Mouse (Mus musculus) MEL (cell line): ENCODE data around the gene Rpl19. TPM values are rescaled to one million over a fixed set of nuclear protein-coding genes. Genes with fewer than 3 reads are reported as not detected.

Experiments used
- DNase-seq: peaks from one replicate; pipeline ENCODE4 v3.0.0; 2011; ENCODE audit warnings: low read depth, low spot score
- H3K27ac ChIP-seq: 2 replicates; pipeline ENCODE4 v1.5.1; 2012; ENCODE audit warnings: low read depth, mild to moderate bottlenecking, control low read depth, low read length, moderate library complexity; ENCODE audit not compliant: control insufficient read depth
- H3K27me3 ChIP-seq, 2 experiments: fragments of 150-350 bp in 1 of 2; sonication (generic) in 1 of 2; 2 replicates each; pipeline ENCODE4 v1.6.1; 2012; ENCODE audit warnings: low read length in 2 of 2, mild to moderate bottlenecking in 2 of 2, improper control_type of control experiment in 1 of 2, moderate library complexity in 1 of 2; ENCODE audit not compliant: insufficient read depth in 2 of 2, control insufficient read depth in 1 of 2
- H3K36me3 ChIP-seq, 2 experiments: 2 replicates each; pipeline ENCODE4 v1.6.1; 2012 to 2014; ENCODE audit warnings: low read length in 2 of 2, improper control_type of control experiment in 1 of 2, inconsistent platforms in 1 of 2, mild to moderate bottlenecking in 1 of 2; ENCODE audit not compliant: insufficient read depth in 2 of 2, control insufficient read depth in 1 of 2
- H3K4me1 ChIP-seq, 2 experiments: fragments of 150-350 bp in 1 of 2; sonication (generic) in 1 of 2; 2 replicates each; pipeline ENCODE4 v1.6.1; 2012; ENCODE audit warnings: low read length in 2 of 2, improper control_type of control experiment in 1 of 2, mild to moderate bottlenecking in 1 of 2; ENCODE audit not compliant: insufficient read depth in 2 of 2, control insufficient read depth in 1 of 2
- H3K4me3 ChIP-seq, 2 experiments: fragments of 150-350 bp in 1 of 2; sonication (generic) in 1 of 2; 2 replicates each; pipeline ENCODE4 v1.5.1; 2012; ENCODE audit warnings: low read depth in 2 of 2, low read length in 2 of 2, mild to moderate bottlenecking in 2 of 2, moderate library complexity in 2 of 2, control low read depth in 1 of 2, improper control_type of control experiment in 1 of 2; ENCODE audit not compliant: control insufficient read depth in 1 of 2, insufficient read depth in 1 of 2
- H3K79me2 ChIP-seq: 2 replicates; pipeline ENCODE4 v1.6.1; 2012; ENCODE audit warnings: mild to moderate bottlenecking, low read length, moderate library complexity; ENCODE audit not compliant: control insufficient read depth, poor library complexity, insufficient read depth
- H3K9ac ChIP-seq: 2 replicates; pipeline ENCODE4 v1.6.1; 2012; ENCODE audit warnings: low read depth, mild to moderate bottlenecking, control low read depth, low read length, moderate library complexity; ENCODE audit not compliant: control insufficient read depth, poor library complexity, severe bottlenecking
- H3K9me3 ChIP-seq: fragments of 150-350 bp; sonication (generic); replicated peaks from 2 replicates; pipeline ENCODE4 v1.6.1; 2012; ENCODE audit warnings: mild to moderate bottlenecking, low read length, improper control_type of control experiment, moderate library complexity; ENCODE audit not compliant: insufficient read depth
- CHD1 ChIP-seq: IDR thresholded peaks from 2 replicates; pipeline ENCODE4 v1.6.1; 2012; ENCODE audit warnings: low read depth, mild to moderate bottlenecking, inconsistent platforms, low read length, improper control_type of control experiment
- E2F4 ChIP-seq: IDR thresholded peaks from 2 replicates; pipeline ENCODE4 v1.6.1; 2011; ENCODE audit warnings: low read depth, low read length, improper control_type of control experiment, borderline replicate concordance
- ELF1 ChIP-seq: IDR thresholded peaks from 2 replicates; pipeline ENCODE4 v1.6.1; 2014; ENCODE audit warnings: low read depth, mild to moderate bottlenecking, inconsistent platforms, low read length, improper control_type of control experiment, moderate library complexity
- EP300 ChIP-seq, 2 experiments: IDR thresholded peaks; 2 replicates each; pipeline ENCODE4 v1.6.1; 2011; ENCODE audit warnings: improper control_type of control experiment in 2 of 2, low read length in 2 of 2, low read depth in 1 of 2, mild to moderate bottlenecking in 1 of 2
- ETS1 ChIP-seq: IDR thresholded peaks from 2 replicates; pipeline ENCODE4 v1.6.1; 2012; ENCODE audit warnings: low read depth, mild to moderate bottlenecking, inconsistent platforms, low read length, improper control_type of control experiment, moderate library complexity
- GATA1 ChIP-seq: IDR thresholded peaks from 2 replicates; pipeline ENCODE4 v1.6.1; 2011; ENCODE audit warnings: low read depth, low read length, improper control_type of control experiment
- KAT2A ChIP-seq: conservative IDR thresholded peaks from 2 replicates; pipeline ENCODE4 v1.6.1; 2012; ENCODE audit warnings: low read depth, low read length, improper control_type of control experiment, inconsistent platforms
- MAFK ChIP-seq: IDR thresholded peaks from 2 replicates; pipeline ENCODE4 v1.6.1; 2011; ENCODE audit warnings: low read depth, mild to moderate bottlenecking, low read length, improper control_type of control experiment, borderline replicate concordance
- MAX ChIP-seq: IDR thresholded peaks from 2 replicates; pipeline ENCODE4 v1.6.1; 2011; ENCODE audit warnings: low read length, improper control_type of control experiment
- MEF2A ChIP-seq: IDR thresholded peaks from 2 replicates; pipeline ENCODE4 v1.6.1; 2014; ENCODE audit warnings: low read depth, mild to moderate bottlenecking, inconsistent platforms, low read length, improper control_type of control experiment; ENCODE audit not compliant: poor library complexity, insufficient replicate concordance, severe bottlenecking; ENCODE audit errors: extremely low read depth
- MYC ChIP-seq: IDR thresholded peaks from 2 replicates; pipeline ENCODE4 v1.6.1; 2011; ENCODE audit warnings: low read depth, mild to moderate bottlenecking, low read length, improper control_type of control experiment, moderate library complexity
- NRF1 ChIP-seq: IDR thresholded peaks from 2 replicates; pipeline ENCODE4 v1.6.1; 2014; ENCODE audit warnings: low read depth, mild to moderate bottlenecking, inconsistent platforms, low read length, improper control_type of control experiment, moderate library complexity; ENCODE audit not compliant: poor library complexity, insufficient read depth, severe bottlenecking
- POLR2AphosphoS2 ChIP-seq: IDR thresholded peaks from 2 replicates; pipeline ENCODE4 v1.6.1; 2011; ENCODE audit warnings: low read length, improper control_type of control experiment
- POLR2AphosphoS5 ChIP-seq: IDR thresholded peaks from 2 replicates; pipeline ENCODE4 v1.6.1; 2012; ENCODE audit warnings: low read depth, borderline replicate concordance, mild to moderate bottlenecking, inconsistent platforms, low read length, moderate library complexity, mixed read lengths
- RAD21 ChIP-seq: IDR thresholded peaks from 2 replicates; pipeline ENCODE4 v1.6.1; 2011; ENCODE audit warnings: mild to moderate bottlenecking, low read depth, low read length, improper control_type of control experiment
- SMC3 ChIP-seq: IDR thresholded peaks from 2 replicates; pipeline ENCODE4 v1.6.1; 2011; ENCODE audit warnings: low read depth, low read length, improper control_type of control experiment
- TAL1 ChIP-seq: IDR thresholded peaks from 2 replicates; pipeline ENCODE4 v1.6.1; 2012; ENCODE audit warnings: mild to moderate bottlenecking, inconsistent platforms, low read length, moderate library complexity, mixed read lengths
- TBP ChIP-seq: IDR thresholded peaks from 2 replicates; pipeline ENCODE4 v1.8.0; 2011; ENCODE audit warnings: low read depth, low read length, improper control_type of control experiment
- UBTF ChIP-seq: IDR thresholded peaks from 2 replicates; pipeline ENCODE4 v1.6.1; 2012; ENCODE audit warnings: low read depth, mild to moderate bottlenecking, inconsistent platforms, low read length, improper control_type of control experiment, moderate library complexity, borderline replicate concordance; ENCODE audit not compliant: insufficient read depth
- USF1 ChIP-seq: IDR thresholded peaks from 2 replicates; pipeline ENCODE4 v1.6.1; 2014; ENCODE audit warnings: low read depth, mild to moderate bottlenecking, inconsistent platforms, low read length, improper control_type of control experiment, moderate library complexity
- USF2 ChIP-seq, 2 experiments: IDR thresholded peaks; 2 replicates each; pipeline ENCODE4 v1.6.1; 2011 to 2012; ENCODE audit warnings: improper control_type of control experiment in 2 of 2, low read length in 2 of 2, borderline replicate concordance in 1 of 2, inconsistent platforms in 1 of 2, low read depth in 1 of 2, mild to moderate bottlenecking in 1 of 2; ENCODE audit not compliant: insufficient read depth in 1 of 2
- ZNF384 ChIP-seq: IDR thresholded peaks from 2 replicates; pipeline ENCODE4 v1.6.1; 2012; ENCODE audit warnings: low read depth, mild to moderate bottlenecking, inconsistent platforms, low read length, improper control_type of control experiment
- polyA plus RNA-seq, 2 experiments: library from polyadenylated mRNA; stranded (reverse) in 1 of 2; unstranded in 1 of 2; fragments of >175 nt in 1 of 2; fragments of >200 nt in 1 of 2; gene quantifications; 2 replicates each; pipeline versions ENCODE4 v1.2.1 to v1.2.4; 2012; ENCODE audit warnings: low replicate concordance in 2 of 2, low read depth in 1 of 2; ENCODE audit not compliant: insufficient read length in 2 of 2, insufficient read depth in 1 of 2, missing spikeins in 1 of 2
- total RNA-seq: library from RNA; depleted of rRNA; stranded (reverse); fragments of 300-350 nt; gene quantifications from 2 replicates; pipeline ENCODE4 v1.2.3, GENCODE M21; 2012

The Rpl19 gene
- total and polyA plus RNA-seq, 3 experiments, result 210 to 4,715 (median 2,650) TPM

DNA sequence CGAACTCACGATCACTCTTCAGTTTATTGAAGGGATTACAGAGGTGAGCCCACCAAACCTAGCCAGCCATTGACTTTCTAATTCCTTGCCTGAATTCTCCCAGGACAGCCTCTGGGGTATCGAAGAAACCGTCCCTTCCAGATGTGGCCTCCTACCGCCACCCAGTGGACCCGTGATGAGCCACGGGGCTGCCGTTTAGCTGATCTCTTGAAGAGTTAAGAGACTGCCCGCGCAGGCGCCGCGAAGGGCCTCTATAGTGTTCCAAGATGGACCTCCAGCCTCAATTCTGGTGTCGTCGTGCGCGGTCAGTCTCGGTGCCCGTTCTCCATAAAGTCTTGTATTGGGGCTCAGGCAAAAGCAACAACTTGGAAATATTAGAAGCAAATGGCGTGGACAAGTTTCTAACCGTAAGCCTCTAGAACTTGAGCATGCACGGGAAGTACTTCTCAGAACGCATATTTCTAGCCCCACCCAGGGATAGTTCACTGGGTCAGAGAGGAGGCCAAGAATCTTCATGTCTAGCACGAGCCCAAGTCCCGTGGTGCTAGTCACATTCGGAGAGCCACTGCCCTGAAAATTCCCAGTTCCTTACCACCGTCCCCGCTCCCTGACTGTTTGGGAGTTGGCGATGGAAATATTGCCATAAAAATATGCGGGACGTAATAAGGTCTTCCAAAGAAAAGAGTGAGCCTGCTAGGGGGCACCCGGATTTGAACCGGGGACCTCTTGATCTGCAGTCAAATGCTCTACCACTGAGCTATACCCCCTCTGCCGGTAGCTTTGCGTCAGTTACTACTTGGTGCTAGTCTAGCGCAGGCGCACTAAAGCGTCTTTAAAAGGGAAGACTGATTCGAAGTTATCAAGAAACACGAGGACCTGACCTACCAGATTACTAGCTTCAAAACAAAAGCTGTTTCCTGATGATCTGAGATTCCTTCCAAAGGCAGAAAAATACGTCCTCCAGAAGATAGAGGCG, 38.7 kb upstream of the Rpl19 start (continued):
- no peak for TF ChIP-seq POLR2AphosphoS2
- TF ChIP-seq EP300 (IDR thresholded peaks at IDR 0.05; ENCODE audit: low read depth in 1 of 2, low read length in 2 of 2), result peak in 1 of 2 experiments; percentile 71; a peak in 2 of 4 replicates
- TF ChIP-seq TAL1, result peak; percentile 61
- no peak; the same call in 1 of the 2 replicates for TF ChIP-seq ZNF384
- TF ChIP-seq USF1, result no peak
- peak; percentile 30; the same call in 1 of the 2 replicates for TF ChIP-seq ETS1
- TF ChIP-seq ELF1, result peak; percentile 84
- TF ChIP-seq POLR2AphosphoS5, result no peak
- TF ChIP-seq MEF2A, result no peak
- peak; percentile 98 for TF ChIP-seq NRF1
- TF ChIP-seq MYC, result peak; percentile 74
- no peak for TF ChIP-seq USF2 (IDR thresholded peaks at IDR 0.05; ENCODE audit: borderline replicate concordance in 1 of 2, insufficient read depth in 1 of 2, low read depth in 1 of 2, low read length in 2 of 2)
- TF ChIP-seq MAFK, result peak; percentile 100
- no peak for TF ChIP-seq CHD1
- peak; percentile 87 for TF ChIP-seq GATA1

DNA sequence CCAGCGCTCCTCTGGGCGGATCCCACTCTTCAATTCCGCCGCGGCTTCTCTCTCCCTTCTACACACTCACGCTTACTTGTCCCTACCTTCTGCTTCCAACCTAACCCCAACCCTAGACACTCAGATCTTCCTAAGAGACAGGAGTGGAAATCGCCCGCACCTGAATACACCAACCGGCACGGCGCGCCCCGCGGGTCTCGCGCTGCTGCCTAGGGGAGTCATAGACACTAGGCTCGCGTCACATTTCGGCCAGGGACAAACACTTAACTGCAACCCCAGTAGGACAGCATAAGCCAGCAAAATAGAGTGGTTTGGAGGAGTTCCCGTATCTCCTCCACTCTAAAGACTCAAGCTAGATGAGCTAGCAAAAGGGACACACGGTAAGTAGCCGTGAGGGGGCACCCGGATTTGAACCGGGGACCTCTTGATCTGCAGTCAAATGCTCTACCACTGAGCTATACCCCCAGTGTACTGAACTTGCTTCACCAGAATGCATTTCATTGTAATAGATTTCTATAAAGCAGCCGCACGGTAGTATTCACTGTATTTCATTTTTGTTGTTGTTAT, 37.9 kb upstream of the Rpl19 start:
- TF ChIP-seq RAD21 (no peak), MAX (no peak), TBP (peak; percentile 99), ELF1 (peak; percentile 78; the same call in 1 of the 2 replicates), KAT2A (no peak; the same call in 1 of the 2 replicates), MAFK (peak; percentile 99), NRF1 (peak; percentile 38; the same call in 1 of the 2 replicates), UBTF (0 out of 2 replicates have a peak, but pooled peaks have one; percentile 18), SMC3 (peak; percentile 30; the same call in 1 of the 2 replicates), E2F4 (0 out of 2 replicates have a peak, but pooled peaks have one; percentile 32)
- peak overlapping the region; percentile 69 for H3K27ac ChIP-seq
- 0 out of 4 replicates have a peak, but pooled peaks cover 0 to 1% of the 10 kb centered on the region in 2 experiments for H3K27me3 ChIP-seq
- peaks cover 0 to 4% of the 10 kb centered on the region in 2 experiments; a peak in 1 of 4 replicates for H3K36me3 ChIP-seq
- H3K9ac ChIP-seq, result peak overlapping the region; percentile 85
- H3K9me3 ChIP-seq, result no peaks in the 10 kb centered on the region
- peaks cover 0 to 20% of the 10 kb centered on the region in 2 experiments; a peak in 2 of 4 replicates for H3K4me1 ChIP-seq
- H3K4me3 ChIP-seq, result peak overlapping the region; percentile 47 to 91
- H3K79me2 ChIP-seq, result peaks cover 3% of the 10 kb centered on the region; the same call in 1 of the 2 replicates
- peak; percentile 95 for DNase-seq
